Comparison of ENCODE assay signal across 9 mouse cellular contexts in genomic region chr17:48280943-48281738, GRCm38 (mm10). TPM values are rescaled to one million over a fixed set of nuclear protein-coding genes. Genes with fewer than 3 reads are reported as not detected.
A peak's percentile ranks its signal among the peaks of the same experiment; 100 is the strongest.
DNase-seq lines count a peak whose midpoint lies in the region; ATAC-seq and TF ChIP-seq lines count a peak whose summit lies in the region.
"Had no signal": no experiment of that assay in that cellular context is flagged by ENCODE, and none has a peak within 500 bp of the region (broad histone marks: within the 10 kb centered on the region; RNA-seq: fewer than 3 reads in every experiment).

No protein-coding gene starts in this region.

- no peak for TF ChIP-seq CTCF in ES-Bruce4 (IDR thresholded peaks at IDR 0.05; ENCODE audit: low read depth, low read length)

- peak; percentile 18 for DNase-seq in CD4-positive, CD25-positive, alpha-beta regulatory T cell, adult 2 months (ENCODE audit: low read depth, low spot score)
- peak; percentile 57 for DNase-seq in hindbrain, embryonic 10.5 days (ENCODE audit: low spot score)
- DNase-seq in left cerebral cortex, adult 8-10 months (ENCODE audit: low spot score in 2 of 2) = no peak
- no peak for DNase-seq in spleen, adult 18-20 months
- DNase-seq: lung, postnatal 10 days had no signal

- 22% methylated on average over 18 of the region's 18 CpGs for WGBS in hindbrain, embryonic 10.5 days

- peak overlapping the region; percentile 78 for H3K9ac ChIP-seq in ES-Bruce4 (ENCODE audit: low read depth, poor library complexity, severe bottlenecking)

- peak overlapping the region; percentile 29; the same call in 1 of the 2 replicates for H3K27ac ChIP-seq in ES-Bruce4 (ENCODE audit: insufficient read depth, low read length)
- peak overlapping the region; percentile 89 for H3K27ac ChIP-seq in hindbrain, embryonic 10.5 days

- H3K4me3 ChIP-seq in ES-Bruce4 (ENCODE audit: low read depth, low read length) = peak overlapping the region; percentile 87
- H3K4me3 ChIP-seq in hindbrain, embryonic 10.5 days = peak overlapping the region; percentile 49

- peaks cover 3% of the 10 kb centered on the region for H3K4me1 ChIP-seq in ES-Bruce4 (ENCODE audit: control insufficient read depth, insufficient read depth, low read length)
- H3K4me1 ChIP-seq in hindbrain, embryonic 10.5 days (replicated peaks) = peaks cover 21% of the 10 kb centered on the region

- no peak for TF ChIP-seq POLR2A in ES-Bruce4 (IDR thresholded peaks at IDR 0.05; ENCODE audit: insufficient read depth, low read length)

- no peak for TF ChIP-seq EP300 in ES-Bruce4 (IDR thresholded peaks at IDR 0.05; ENCODE audit: insufficient read depth, low read depth, low read length)

- ATAC-seq in CD4-positive, CD25-positive, alpha-beta regulatory T cell, adult 4 months = no peak
- ATAC-seq in megakaryocyte, adult 5-6 weeks (ENCODE audit: poor library complexity, severe bottlenecking) = 0 out of 2 replicates have a peak, but pooled peaks have one; percentile 10
- no peak for ATAC-seq in cerebellum, adult (ENCODE audit: insufficient number of reproducible peaks, low FRiP score, low TSS enrichment)

- H3K27me3 ChIP-seq in ES-Bruce4 (ENCODE audit: control insufficient read depth, insufficient read depth, low read length, poor library complexity, severe bottlenecking) = no peaks in the 10 kb centered on the region
- H3K27me3 ChIP-seq in hindbrain, embryonic 10.5 days (ENCODE audit: insufficient read depth, poor library complexity, severe bottlenecking) = no peaks in the 10 kb centered on the region

- H3K9me3 ChIP-seq in ES-Bruce4 (replicated peaks; ENCODE audit: control insufficient read depth, insufficient read depth, low read length, poor library complexity, severe bottlenecking) = no peaks in the 10 kb centered on the region
- no peaks in the 10 kb centered on the region for H3K9me3 ChIP-seq in hindbrain, embryonic 10.5 days

- H3K36me3 ChIP-seq in ES-Bruce4 (ENCODE audit: control insufficient read depth, insufficient read depth, low read length, poor library complexity, severe bottlenecking) = no peaks in the 10 kb centered on the region
- H3K36me3 ChIP-seq in hindbrain, embryonic 10.5 days = no peaks in the 10 kb centered on the region

RNA-seq across cellular contexts. Expression of gene Treml4, which starts 17.0 kb away (rescaled TPM):
- 1 to 10 TPM in 1 of 2 experiments, under 1 TPM in 1; 0.87 to 1.8 TPM for polyA plus RNA-seq in CD4-positive, CD25-positive, alpha-beta regulatory T cell, adult 4 months (2017; shearing (Covaris generic))
- not detected in 2 replicates for polyA plus RNA-seq in ES-Bruce4 (2011; ENCODE audit: insufficient read depth, insufficient read length, low read depth, missing spikeins)
- not detected in 2 replicates for polyA plus RNA-seq in hindbrain, embryonic 10.5 days (2016; fragmentation: Nextera tagmentation; extraction: Ambion mirVana)
- 5.5 and 6.3 TPM in 2 replicates for total RNA-seq in megakaryocyte, adult 5-6 weeks (2015)
- 15.4 and 20.2 TPM in 2 replicates for total RNA-seq in megakaryocyte, adult 5-6 weeks (2017)
- total RNA-seq in left cerebral cortex, adult 8-10 months (2022) = not detected

RNA-seq across cellular contexts. Expression of gene Treml2, which starts 18.2 kb away (rescaled TPM):
- polyA plus RNA-seq in CD4-positive, CD25-positive, alpha-beta regulatory T cell, adult 4 months (2017; shearing (Covaris generic)) = 10 to 100 TPM; 13.2 to 16.8 TPM
- polyA plus RNA-seq in ES-Bruce4 (2011; ENCODE audit: insufficient read depth, insufficient read length, low read depth, missing spikeins) = 0.70 and 0.79 TPM in 2 replicates
- polyA plus RNA-seq in hindbrain, embryonic 10.5 days (2016; fragmentation: Nextera tagmentation; extraction: Ambion mirVana) = 0.30 and 0.47 TPM in 2 replicates
- total RNA-seq in megakaryocyte, adult 5-6 weeks (2015) = 48.1 and 51.7 TPM in 2 replicates
- total RNA-seq in megakaryocyte, adult 5-6 weeks (2017) = 45.3 and 52.1 TPM in 2 replicates
- total RNA-seq in left cerebral cortex, adult 8-10 months (2022) = 1 to 10 TPM in 2 of 4 experiments, under 1 TPM in 2; 0.28 to 1.9 (median 0.87) TPM

RNA-seq across cellular contexts. Expression of gene Trem3, which starts 33.6 kb away (rescaled TPM):
- not detected for polyA plus RNA-seq in CD4-positive, CD25-positive, alpha-beta regulatory T cell, adult 4 months (2017; shearing (Covaris generic))
- not detected in 2 replicates for polyA plus RNA-seq in ES-Bruce4 (2011; ENCODE audit: insufficient read depth, insufficient read length, low read depth, missing spikeins)
- not detected in 2 replicates for polyA plus RNA-seq in hindbrain, embryonic 10.5 days (2016; fragmentation: Nextera tagmentation; extraction: Ambion mirVana)
- total RNA-seq in megakaryocyte, adult 5-6 weeks (2015) = 77.8 and 87.0 TPM in 2 replicates
- total RNA-seq in megakaryocyte, adult 5-6 weeks (2017) = 72.1 and 98.8 TPM in 2 replicates
- under 1 TPM in 2 of 4 experiments, not detected in 2; 0.51 to 0.57 TPM for total RNA-seq in left cerebral cortex, adult 8-10 months (2022)

RNA-seq across cellular contexts. Expression of gene B430306N03Rik, which starts 34.8 kb away (rescaled TPM):
- 1 to 10 TPM; 1.8 to 2.5 TPM for polyA plus RNA-seq in CD4-positive, CD25-positive, alpha-beta regulatory T cell, adult 4 months (2017; shearing (Covaris generic))
- not detected in 2 replicates for polyA plus RNA-seq in ES-Bruce4 (2011; ENCODE audit: insufficient read depth, insufficient read length, low read depth, missing spikeins)
- 0.10 and 0.15 TPM in 2 replicates for polyA plus RNA-seq in hindbrain, embryonic 10.5 days (2016; fragmentation: Nextera tagmentation; extraction: Ambion mirVana)
- total RNA-seq in megakaryocyte, adult 5-6 weeks (2015) = 68.9 and 78.4 TPM in 2 replicates
- 34.0 and 39.6 TPM in 2 replicates for total RNA-seq in megakaryocyte, adult 5-6 weeks (2017)
- under 1 TPM in 3 of 4 experiments, not detected in 1; 0.15 to 1.00 (median 0.16) TPM for total RNA-seq in left cerebral cortex, adult 8-10 months (2022)

RNA-seq across cellular contexts. Expression of gene Trem1, which starts 48.6 kb away (rescaled TPM):
- not detected for polyA plus RNA-seq in CD4-positive, CD25-positive, alpha-beta regulatory T cell, adult 4 months (2017; shearing (Covaris generic))
- not detected in 2 replicates for polyA plus RNA-seq in ES-Bruce4 (2011; ENCODE audit: insufficient read depth, insufficient read length, low read depth, missing spikeins)
- 0.06 TPM in 1 of 2 replicates, not detected in the other for polyA plus RNA-seq in hindbrain, embryonic 10.5 days (2016; fragmentation: Nextera tagmentation; extraction: Ambion mirVana)
- total RNA-seq in megakaryocyte, adult 5-6 weeks (2015) = 5.4 and 6.6 TPM in 2 replicates
- 18.9 and 19.2 TPM in 2 replicates for total RNA-seq in megakaryocyte, adult 5-6 weeks (2017)
- total RNA-seq in left cerebral cortex, adult 8-10 months (2022) = under 1 TPM in 1 of 4 experiments, not detected in 3; 0.21 TPM

Comparison
In these comparisons a context has a peak if more than half of its experiments do, and no peak if none do; other contexts are left out.
1. DNase-seq: peak in CD4-positive, CD25-positive, alpha-beta regulatory T cell, adult 2 months (single experiment) and hindbrain, embryonic 10.5 days (single experiment); none in left cerebral cortex, adult 8-10 months (0 of 2) and spleen, adult 18-20 months (0 of 2).